Mouse (Mus musculus): ENCODE measurements around the gene Lsamp. TPM values are rescaled to one million over a fixed set of nuclear protein-coding genes. Genes with fewer than 3 reads are reported as not detected.
"Not testable (repeated sequence)": the region's sequence is repeated elsewhere in the genome, so short reads cannot be mapped to it uniquely, and the experiment has no call there.

Lsamp gene
- total RNA-seq, 2 experiments from 2014 or later = 0.56 to 1.2 TPM

GRCm38 (mm10) chr16:40491606-40492005 lies 507.4 kb downstream of the Lsamp start:
- no peak for DNase-seq

GRCm38 (mm10) chr16:40504262-40504960 lies 520.2 kb downstream of the Lsamp start:
- DNase-seq = no peak

- DNase-seq = no peak
These were observed 525.2 kb downstream of the Lsamp start for GRCm38 (mm10) chr16:40509146-40510030.

GRCm38 (mm10) chr16:40536754-40537153 lies 552.6 kb downstream of the Lsamp start:
- DNase-seq = no peak

GRCm38 (mm10) chr16:40549663-40550062 lies 565.5 kb downstream of the Lsamp start:
- no peak for DNase-seq

- no peak for DNase-seq
These were observed 571.4 kb downstream of the Lsamp start for GRCm38 (mm10) chr16:40555608-40556007.

- no peak for DNase-seq
These were observed 573.6 kb downstream of the Lsamp start for GRCm38 (mm10) chr16:40557680-40558249.

- no peak for DNase-seq
These were observed 583.3 kb downstream of the Lsamp start for GRCm38 (mm10) chr16:40567431-40567941.

- DNase-seq = no peak
These were observed 588.1 kb downstream of the Lsamp start for GRCm38 (mm10) chr16:40572085-40572745.

GRCm38 (mm10) chr16:40582076-40582475 lies 597.9 kb downstream of the Lsamp start:
- DNase-seq = no peak

GRCm38 (mm10) chr16:40593161-40593560 lies 609.0 kb downstream of the Lsamp start:
- no peak for DNase-seq

- no peak for DNase-seq
These were observed 617.5 kb downstream of the Lsamp start for GRCm38 (mm10) chr16:40601431-40602387.

GRCm38 (mm10) chr16:40607509-40607908 lies 623.3 kb downstream of the Lsamp start:
- no peak for DNase-seq

GRCm38 (mm10) chr16:40616697-40617096 lies 632.5 kb downstream of the Lsamp start:
- DNase-seq = not testable (repeated sequence)

- DNase-seq = not testable (repeated sequence)
These were observed 636.9 kb downstream of the Lsamp start for GRCm38 (mm10) chr16:40621086-40621485.

GRCm38 (mm10) chr16:40627159-40627558 lies 643.0 kb downstream of the Lsamp start:
- no peak for DNase-seq

- no peak for DNase-seq
These were observed 655.6 kb downstream of the Lsamp start for GRCm38 (mm10) chr16:40639621-40640371.

GRCm38 (mm10) chr16:40652800-40653199 lies 668.6 kb downstream of the Lsamp start:
- no peak for DNase-seq

- no peak for DNase-seq
These were observed 669.3 kb downstream of the Lsamp start for GRCm38 (mm10) chr16:40653508-40653907.

- no peak for DNase-seq
These were observed 672.2 kb downstream of the Lsamp start for GRCm38 (mm10) chr16:40656347-40656746.

Data from gastrocnemius, postnatal 25 days (tissue).